Mouse (Mus musculus) ovary, adult 18-20 months (tissue): ENCODE measurements around the gene Dbr1.
"Not testable (repeated sequence)": the region's sequence is repeated elsewhere in the genome, so short reads cannot be mapped to it uniquely, and the experiment has no call there.

Source experiments
- DNase-seq: peaks from one replicate; pipeline ENCODE4 v3.0.0; 2022; ENCODE audit warnings: low spot score, mixed read lengths

Gene Dbr1

DNA sequence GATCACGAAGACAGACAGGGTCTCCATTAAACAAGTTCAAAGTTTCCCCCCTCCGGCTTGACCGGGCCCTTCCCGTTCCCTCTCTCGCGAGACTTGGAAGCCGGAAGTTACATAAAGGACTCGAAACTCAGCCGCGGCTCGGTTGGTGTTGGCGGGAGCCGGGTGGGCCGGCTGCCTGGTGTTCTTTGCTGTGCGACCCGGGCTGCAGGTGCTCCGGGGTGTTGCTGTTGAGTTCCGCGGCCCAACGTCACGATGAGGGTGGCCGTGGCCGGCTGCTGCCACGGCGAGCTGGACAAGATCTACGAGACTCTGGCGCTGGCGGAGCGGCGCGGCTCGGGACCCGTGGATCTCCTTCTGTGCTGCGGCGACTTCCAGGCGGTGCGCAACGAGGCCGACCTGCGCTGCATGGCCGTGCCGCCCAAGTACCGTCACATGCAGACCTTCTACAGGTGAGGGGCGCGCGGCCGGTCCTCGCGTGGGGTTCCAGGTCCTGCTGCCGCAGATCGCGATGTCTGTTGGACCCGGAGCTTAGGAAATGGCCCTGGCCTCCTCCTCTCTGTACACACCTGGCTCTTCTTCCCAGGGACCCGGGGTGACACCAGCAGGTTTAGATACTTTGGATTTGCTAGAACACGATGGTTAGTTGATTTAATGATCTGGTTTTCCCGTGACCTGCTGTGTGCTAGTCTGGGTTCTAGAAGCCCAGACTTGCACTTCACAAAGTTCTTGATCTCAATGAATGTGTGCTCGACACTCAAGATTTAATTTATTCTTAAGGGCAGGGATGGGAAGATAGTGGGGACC lies at the start of gene Dbr1:
Gene Dbr1, plus strand, starts transcription at position 123 of the 804 bp plus-strand sequence.
- peak; percentile 85 for DNase-seq

DNA sequence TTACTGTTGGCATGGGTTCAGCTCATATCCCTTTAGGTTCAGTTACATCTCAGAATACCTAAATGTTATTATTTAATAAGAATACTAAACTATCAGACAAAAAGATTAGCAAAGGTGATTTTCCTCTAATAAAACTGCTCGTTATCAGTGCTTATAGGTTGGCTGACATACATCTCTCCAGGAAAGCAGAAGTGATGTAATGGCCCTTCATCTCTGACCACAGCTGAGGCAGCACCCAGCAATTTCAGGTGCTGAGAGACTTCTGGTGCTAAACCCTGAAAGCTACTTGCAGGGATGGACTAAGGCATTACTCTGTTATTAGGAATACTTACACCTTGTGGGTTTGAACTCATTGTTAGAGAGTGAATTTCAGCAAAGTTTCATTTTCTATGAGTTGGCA lies 43.7 kb upstream of the Dbr1 start:
- DNase-seq: no peak

DNA sequence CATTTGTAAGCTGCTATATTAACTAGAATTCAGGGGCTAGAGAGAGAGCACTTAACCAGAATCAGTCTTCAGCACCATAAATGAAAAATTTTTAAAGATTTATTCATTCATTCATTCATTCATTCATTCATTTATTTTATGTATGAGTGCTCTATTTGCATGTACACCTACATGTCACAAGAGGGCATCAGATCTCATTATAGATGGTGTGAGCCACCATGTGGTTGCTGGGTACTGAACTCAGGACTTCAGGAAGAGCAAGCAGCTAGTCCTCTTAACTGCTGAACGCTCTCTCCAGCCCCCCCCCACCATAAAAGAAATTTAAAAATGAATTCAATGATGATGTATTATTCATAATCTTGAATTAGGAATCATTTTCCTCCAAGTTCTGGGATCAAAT lies 29.3 kb upstream of the Dbr1 start:
- DNase-seq: no peak

DNA sequence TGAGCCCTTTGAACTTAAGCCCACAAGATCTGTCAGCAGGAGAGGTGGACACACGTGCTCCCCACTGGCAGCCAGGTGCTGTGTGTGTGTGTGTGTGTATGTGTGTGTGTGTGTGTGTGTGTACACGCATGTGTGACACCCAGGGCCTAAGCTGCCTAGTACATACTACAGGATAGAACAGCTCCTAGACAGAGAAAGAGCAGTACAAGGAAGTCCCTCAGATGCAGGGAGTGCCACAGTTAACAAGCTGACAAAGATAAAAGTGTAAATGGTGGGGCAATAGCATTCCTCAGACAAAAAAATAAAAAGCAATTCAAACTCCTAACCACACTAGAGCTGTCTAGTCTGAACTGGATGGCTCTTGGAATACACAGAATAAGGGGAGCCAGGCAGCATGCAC lies 23.5 kb upstream of the Dbr1 start:
- DNase-seq: no peak

DNA sequence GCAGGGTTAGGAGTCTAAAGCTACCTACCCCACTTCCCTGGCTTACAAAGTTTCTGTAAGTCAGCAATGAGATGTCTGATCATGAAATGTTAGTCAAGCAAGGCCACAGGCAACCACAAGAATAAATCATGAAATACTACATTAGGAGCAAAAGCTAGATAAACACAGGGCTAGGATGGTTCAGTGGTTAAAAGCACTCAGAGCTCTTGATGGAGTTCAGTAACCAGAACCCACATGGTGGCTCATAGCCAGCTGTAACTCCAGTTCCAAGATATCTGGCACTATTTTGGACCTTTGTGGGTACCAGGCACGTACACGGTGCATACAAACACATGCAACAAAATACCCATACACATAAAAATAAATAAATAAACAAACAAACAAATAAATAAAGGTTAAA lies 22.6 kb upstream of the Dbr1 start:
- no peak for DNase-seq

DNA sequence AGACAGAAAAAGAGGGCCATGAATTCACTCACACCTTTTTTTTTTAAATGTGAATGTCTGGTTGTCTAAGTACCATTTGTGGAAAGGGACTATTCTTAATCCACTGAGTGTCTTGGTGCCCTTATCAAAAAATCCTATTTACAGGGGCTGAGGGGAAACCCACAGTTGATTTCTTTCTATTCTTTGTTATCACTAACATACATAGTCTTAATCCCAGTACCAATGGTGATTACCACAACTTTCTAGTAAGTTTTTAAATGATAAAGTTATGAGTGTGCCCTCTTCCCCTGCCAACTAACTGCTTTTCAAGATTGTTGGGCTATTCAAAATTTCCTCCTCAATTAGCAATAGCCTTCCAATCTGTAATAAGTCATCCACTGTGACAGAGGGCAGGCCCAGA lies 21.5 kb upstream of the Dbr1 start:
- no peak for DNase-seq

DNA sequence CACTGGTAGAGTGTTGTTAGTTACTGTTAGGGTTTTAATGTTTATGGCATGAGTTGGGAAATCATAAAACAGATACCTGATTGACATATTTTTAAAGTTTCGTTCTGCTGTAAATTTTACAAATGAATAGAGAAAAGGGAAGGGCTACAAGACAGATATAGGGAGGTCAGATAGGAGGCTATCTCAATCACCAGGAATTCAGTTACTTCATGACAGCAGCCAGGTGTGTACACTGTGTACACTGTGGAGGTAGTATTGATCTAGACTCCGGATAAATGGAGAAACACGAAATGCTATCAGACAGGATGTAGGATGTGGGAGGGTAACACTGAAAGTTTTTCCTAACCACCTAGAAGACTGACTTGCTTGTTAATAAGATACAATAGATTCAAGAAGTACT lies 20.3 kb upstream of the Dbr1 start:
- no peak for DNase-seq

DNA sequence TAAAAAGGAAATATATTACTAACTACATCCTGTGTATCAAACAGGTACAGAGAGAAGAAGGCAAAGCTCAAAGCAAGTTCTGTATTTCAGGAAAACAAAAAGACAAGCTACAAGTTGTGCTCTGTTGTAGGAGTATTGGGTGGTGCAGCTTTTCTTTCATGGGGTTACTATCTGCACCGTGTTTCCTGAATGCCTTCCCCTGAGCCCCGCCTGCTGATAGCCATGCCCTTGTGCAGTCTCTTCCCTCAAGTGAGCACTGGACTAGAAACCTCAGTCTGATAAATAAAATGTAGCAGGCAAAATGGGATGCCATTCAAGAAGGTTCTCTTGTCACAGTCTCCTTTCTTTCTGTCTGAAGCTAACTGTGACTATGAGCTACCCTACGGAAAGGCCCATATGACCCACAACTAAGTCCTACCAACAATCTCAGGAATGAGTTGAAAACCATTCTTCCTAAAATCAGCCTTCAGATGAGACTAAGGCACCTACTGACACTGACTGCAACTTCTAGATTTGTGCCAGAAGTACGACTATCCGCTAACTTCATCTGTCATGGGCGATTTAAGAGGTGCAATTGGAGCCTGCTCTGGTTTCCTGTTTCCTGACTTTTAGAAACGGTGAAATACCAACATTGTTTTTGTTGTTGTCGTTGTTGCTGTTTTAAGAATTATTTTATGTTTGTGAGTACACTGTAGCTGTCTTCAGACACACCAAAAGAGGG lies 17.9 kb upstream of the Dbr1 start:
- DNase-seq: no peak

DNA sequence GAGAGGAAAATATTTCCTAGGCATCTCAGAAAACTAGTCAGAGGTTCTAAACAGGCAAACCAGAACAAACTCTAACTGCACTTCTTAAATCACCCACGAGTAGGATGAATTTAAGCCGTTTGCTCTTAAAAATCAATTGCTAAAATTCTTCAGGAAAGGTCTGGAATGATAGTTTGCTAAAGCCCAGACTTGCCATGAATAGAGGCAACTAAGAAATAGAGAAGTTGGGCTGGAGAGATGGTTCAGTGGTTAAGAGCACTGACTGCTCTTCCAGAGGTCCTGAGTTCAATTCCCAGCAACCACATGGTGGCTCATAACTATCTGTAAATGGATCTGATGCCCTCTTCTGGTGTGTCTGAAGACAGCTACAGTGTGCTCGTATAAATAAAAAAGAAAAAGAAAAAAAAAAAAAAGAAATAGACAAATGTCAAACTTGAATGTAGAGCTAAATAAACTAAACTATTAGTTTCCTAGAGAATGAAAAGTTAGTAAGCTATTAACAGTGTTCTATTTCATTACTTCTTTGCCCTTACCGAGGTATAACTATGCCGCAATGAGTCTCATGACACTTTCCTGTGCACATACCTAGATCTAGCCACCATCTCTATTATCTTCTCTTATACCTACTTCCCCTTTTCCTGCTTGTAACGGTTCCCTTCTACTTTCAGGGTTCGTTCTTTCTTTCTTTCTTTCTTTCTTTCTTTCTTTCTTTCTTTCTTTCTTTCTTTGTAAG lies 16.6 kb upstream of the Dbr1 start:
- DNase-seq: no peak

DNA sequence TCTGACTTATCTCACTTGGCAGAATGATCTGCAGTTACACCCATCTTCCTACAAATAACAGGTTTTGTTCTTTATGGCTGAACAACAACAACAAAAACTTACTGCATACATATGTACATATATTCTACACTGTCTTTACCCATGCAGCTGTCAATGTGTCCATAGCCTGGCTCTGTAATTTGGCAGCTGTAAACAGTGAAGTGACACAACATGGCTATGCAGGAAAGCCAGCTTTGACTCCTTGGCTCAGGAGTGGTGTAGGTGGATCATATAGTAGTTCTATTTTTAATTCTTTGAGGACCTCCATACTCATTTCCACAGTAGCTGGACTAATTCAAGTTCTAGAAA lies 16.1 kb upstream of the Dbr1 start:
- DNase-seq: no peak

DNA sequence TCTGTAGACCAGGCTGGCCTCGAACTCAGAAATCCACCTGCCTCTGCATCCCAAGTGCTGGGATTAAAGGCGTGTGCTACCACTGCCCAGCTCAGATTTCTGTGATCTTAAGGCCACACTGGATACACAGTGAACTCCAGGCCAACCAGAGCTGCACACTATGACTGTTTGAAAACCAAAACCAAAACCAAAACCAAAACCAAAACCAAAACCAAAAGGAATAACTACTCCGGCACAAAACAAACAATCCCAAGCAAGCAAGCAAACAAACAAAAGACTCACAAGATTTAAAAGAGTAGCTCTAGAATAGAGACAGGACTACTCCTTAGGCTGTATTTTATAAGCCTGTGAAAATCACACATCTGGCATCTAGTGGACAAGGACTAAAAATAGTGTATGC lies 15.2 kb upstream of the Dbr1 start:
- DNase-seq: no peak

DNA sequence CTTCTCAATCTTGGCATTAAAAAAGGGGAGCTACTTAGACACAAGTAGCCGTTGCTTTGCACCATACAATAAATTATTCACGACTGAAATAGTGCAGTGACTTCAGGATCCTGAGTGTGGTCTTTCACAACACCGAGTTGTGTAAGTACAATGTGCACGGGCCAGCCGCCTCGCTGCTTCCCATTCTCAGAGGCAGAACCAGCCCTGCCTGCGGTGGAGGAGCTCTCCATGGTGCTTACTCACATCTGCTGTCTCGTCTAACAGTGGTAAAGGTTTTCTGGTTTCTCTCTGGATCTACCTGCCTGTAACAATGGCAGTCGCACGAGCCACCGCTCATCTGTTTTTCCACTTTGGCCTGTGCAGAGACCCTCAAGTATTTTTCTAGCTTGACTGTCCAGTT lies 11.9 kb upstream of the Dbr1 start:
- peak; percentile 26 for DNase-seq

DNA sequence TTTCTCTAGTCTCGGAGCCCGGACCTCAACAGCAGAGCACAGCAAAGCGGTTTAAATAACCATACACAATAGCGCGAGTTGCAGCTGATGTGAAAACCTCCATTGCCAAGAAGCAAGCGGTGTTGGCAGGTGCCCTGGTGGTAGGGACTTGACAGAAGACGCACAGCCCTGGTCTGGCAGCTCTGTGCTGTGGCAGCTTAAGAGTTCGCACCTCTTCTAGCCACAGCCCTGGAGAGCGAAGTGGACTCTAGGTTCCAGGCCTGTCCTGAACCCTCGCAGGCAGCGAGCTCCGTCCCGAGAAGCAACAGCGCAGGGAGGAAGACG lies 7.6 kb upstream of the Dbr1 start:
- DNase-seq: no peak

DNA sequence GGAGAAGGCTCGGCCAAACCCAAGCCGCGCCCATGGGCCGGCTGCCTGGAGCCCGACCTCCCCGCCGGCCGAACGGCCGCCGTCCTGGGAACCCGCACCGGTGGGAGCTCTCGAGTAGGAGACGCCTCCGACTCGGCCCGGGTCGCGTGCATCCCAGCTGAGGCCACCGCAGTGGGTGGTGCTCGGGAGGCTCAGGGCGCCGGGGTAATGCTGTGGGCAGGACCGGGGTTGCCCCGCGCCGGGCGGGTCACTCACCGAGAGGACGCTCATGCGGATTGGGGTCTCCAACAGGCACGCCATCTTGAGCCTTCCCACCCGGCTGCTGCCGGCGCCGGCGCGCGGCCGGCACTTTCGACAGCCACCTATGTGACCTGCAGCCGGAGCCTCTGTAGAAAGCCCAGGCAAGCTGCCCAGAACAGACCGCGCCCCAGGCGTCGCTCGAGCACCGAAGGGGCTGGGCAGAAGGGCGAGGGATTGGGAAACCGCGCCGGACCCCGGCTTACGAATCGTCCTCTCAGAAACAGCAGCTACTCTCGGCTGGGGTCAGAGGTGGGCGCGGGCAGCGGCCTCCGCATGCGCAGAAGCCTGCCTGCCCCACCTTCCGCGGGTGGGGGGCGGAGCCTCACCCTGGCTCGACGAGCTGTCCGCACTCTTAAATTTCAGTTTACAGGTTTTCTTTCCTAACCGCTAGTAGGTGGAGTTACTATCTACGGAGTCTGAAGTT lies 7.1 kb upstream of the Dbr1 start, which contains the start of gene Armc8:
Gene Armc8, minus strand, starts transcription at position 553 of the 724 bp plus-strand sequence.
- peak; percentile 85 for DNase-seq

DNA sequence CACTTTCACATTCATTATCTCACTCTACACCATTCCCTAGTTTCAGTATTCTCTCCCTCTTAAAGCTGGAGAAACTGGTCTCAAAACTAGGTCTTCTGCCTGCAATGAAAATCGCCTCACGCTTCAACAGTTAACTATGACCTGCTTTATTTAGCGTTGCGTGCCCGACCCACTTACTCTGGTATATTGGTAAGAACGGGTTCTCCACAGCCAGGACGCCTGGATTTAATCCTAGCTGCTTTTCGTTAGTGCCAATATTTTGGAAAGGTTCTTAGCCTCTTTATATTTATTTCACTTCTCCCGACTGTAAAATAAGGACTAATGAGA lies 6.6 kb upstream of the Dbr1 start:
- DNase-seq: no peak

DNA sequence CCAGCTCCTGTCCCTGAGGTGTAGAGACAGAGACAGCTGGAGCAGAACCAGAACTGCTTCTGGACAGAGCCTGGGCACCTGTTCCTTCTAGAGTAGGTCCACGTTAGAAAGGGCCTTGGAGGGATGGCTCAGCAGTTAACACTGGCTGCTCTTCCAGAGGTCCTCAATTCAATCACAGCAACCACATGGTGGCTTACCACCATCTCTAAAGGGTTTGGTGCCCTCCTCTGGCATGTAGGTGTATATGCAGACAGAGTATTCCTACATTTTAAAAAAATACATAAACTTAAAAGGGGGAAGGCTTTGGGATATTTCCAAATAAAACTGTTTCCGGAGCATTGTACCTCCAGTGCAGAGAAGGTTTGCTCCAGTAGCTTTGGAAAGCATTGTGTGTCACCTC lies 5.1 kb downstream of the Dbr1 start:
- no peak for DNase-seq

DNA sequence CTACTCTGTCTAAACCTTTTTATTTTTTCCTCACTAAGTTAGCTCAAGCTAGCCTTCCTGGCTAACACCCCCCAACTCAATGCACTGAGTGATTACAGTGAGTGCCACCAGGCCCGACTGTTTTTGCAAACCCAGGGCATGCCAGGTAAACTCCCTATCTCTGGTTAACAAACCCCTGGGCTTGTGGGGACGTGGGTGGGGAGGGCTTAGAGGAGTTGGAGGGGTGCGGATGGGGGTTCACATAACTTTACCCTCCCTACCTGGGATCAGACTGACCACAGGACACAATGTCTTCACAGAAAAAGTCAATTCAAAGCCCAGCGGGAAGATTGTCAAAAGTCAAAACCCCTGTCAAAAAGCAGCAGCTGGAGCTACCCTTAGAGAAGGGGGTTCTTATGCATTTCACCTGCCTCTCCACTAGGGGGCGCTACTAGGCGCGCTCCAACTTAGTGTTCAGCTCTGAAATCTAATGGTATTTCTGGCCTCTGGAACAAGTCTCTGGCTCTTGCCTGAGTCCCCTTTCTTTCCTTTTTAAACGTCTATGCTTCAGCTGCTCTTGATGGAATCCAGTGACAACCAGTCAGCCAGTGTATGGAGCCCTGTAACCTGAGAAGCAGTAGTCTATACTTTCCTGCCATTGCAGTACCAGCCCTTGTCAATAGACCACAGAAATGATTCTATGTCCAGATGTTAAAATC lies 12.1 kb downstream of the Dbr1 start:
- no peak for DNase-seq

DNA sequence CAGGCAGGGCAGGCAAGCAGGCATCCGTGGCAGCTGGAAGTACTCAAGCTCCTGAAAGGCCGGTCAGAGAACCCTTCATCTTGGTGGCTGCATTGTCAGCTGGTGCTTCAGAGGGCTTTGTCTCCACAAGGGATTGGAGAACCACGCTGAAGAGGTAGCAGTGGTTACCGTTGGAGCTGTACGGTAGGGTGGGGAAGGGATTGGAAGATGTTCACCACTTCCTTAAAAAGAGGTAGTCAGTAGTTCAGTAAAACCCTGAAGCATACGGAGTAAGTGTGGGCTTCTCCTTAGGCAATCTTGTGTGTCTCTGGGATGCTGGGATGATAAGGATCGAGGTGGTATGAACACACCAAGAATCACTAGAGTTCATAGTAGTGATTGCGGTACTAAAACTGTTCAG lies 15.5 kb downstream of the Dbr1 start:
- no peak for DNase-seq

DNA sequence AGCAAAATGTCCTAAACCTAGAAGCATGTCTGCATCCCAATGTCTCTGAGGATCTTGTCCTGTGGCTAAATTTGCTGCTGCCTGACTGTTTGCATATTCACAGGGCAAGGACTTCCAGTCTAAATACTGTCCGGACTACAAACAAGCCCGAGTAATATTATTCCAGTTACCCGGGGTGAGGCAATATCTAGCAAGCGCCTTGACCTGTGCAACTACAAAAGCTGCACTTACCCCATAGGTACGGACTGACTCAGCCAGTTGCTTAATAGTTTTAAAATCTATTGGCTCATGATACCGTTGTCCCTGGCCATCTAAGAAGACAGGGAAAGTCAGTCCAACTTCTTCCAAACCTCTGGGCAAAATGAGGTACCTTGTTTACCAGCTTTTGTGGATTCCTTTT lies 23.5 kb downstream of the Dbr1 start:
- DNase-seq: not testable (repeated sequence)

DNA sequence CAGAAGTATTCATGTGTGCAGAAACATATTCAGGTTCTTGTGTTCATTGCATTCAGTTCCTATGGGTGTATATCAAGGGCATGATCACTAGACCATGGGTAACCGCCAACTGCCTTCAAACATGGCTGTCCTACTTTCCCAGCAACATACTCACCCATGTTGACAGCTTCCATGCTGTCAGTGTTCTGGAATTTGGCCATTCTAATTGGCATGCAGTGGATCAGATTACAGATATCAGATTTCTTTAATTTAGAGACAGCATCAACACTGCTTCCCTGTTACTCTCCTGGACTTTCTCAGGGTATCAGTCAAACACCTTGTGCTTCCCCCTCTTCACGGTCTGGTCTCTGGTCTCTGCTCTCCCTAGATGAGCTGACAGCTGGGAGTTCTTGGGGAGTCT lies 28.0 kb downstream of the Dbr1 start:
- DNase-seq: no peak

DNA sequence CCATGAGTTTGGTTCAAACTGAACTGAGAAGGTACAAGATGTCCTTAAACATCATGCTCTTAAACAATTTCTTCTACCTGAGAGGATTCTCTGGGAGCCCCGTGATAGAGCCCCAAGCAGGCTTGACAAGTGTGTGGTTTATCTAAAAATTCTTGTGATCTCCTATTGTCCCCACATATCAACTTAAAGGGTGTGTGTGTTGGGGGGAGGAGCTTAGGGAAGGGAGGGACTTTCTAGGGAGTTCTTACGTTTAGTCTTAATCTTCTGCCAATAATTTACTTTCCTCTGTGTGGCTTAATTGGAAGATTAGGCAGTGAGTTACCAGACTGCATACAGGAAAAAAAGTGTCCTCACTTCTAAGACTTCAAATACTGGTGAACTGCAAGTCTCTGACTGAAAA lies 36.6 kb downstream of the Dbr1 start, which contains the start of gene A4gnt:
Gene A4gnt, plus strand, starts transcription at position 301 of the 400 bp plus-strand sequence.
- no peak for DNase-seq

DNA sequence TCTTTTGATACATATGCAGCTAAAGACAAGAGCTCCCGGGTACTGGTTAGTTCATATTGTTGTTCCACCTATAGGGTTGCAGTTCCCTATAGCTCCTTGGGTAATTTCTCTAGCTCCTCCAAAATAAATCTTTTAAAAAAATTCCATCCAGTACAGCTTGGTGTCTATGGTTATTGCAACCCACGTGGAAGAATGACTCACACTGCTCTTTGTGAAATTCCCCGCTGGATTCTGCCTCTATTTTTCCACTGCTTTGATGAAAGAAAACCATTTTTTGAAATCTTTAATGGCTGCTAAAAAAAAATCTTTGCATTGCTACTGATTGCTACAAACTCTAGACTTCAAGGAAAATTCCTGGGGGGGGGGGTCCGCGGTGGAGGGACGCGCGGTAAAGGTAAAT lies 44.1 kb downstream of the Dbr1 start:
- no peak for DNase-seq
